Comparison of ENCODE assay signal across 8 mouse cellular contexts in the genomic region with DNA sequence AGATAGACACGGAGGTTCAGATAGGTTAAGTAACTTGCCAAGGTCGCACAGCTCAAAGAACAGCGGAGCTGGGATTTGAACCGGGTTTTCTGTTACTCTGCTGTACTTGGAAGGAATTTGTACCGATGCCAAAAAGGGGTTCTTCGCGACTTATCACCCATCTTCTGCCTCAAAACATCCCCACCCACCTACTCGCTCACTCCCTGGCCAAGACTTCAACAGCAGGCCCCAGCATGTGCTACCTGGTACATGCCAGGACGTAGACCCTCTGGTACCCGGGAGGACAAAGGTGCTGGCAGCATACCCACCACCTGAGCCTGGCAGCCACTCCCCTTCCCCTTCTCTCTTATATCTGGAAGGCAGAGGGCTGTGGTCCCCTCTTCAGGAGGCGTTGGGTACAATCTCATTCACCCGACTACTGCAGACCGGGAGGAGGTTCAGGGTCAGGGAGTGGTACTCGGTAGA. TPM values are rescaled to one million over a fixed set of nuclear protein-coding genes. Genes with fewer than 3 reads are reported as not detected.
DNase-seq lines count a peak whose midpoint lies in the region; ATAC-seq and TF ChIP-seq lines count a peak whose summit lies in the region.

No protein-coding gene starts in this region.

- ATAC-seq in embryonic facial prominence, embryonic 11.5 days (replicated peaks; ENCODE audit: insufficient number of reproducible peaks, low FRiP score, low TSS enrichment, low read depth) = peak; percentile 24; the same call in 1 of the 2 replicates
- ATAC-seq in hindbrain, embryonic 14.5 days (ENCODE audit: low FRiP score) = no peak
- peak; percentile 29 for ATAC-seq in midbrain, embryonic 15.5 days (replicated peaks)
- ATAC-seq in CD4-positive, CD25-positive, alpha-beta regulatory T cell, adult 4 months = no peak

- H3K4me2 ChIP-seq in embryonic facial prominence, embryonic 11.5 days (ENCODE audit: low read depth, low read length) = peak overlapping the region; percentile 72
- peak overlapping the region; percentile 75 for H3K4me2 ChIP-seq in hindbrain, embryonic 14.5 days (replicated peaks)
- peak overlapping the region; percentile 79 for H3K4me2 ChIP-seq in midbrain, embryonic 15.5 days

- H3K79me2 ChIP-seq in liver, adult 2 months (ENCODE audit: control insufficient read depth, insufficient read depth, low read length) = peaks cover 49% of the 10 kb centered on the region

- 25% methylated on average over 14 of the region's 14 CpGs for WGBS in liver, adult 2 months
- WGBS in embryonic facial prominence, embryonic 11.5 days = 23% methylated on average over 14 of the region's 14 CpGs
- 24% methylated on average over 14 of the region's 14 CpGs for WGBS in hindbrain, embryonic 14.5 days
- 28% methylated on average over 14 of the region's 14 CpGs for WGBS in midbrain, embryonic 15.5 days

- H3K4me1 ChIP-seq in liver, adult 2 months (ENCODE audit: control insufficient read depth, insufficient read depth, low read length) = peaks cover 17% of the 10 kb centered on the region
- H3K4me1 ChIP-seq in embryonic facial prominence, embryonic 11.5 days (ENCODE audit: control insufficient read depth, insufficient read depth, low read length) = peaks cover 4% of the 10 kb centered on the region; the same call in 1 of the 2 replicates
- H3K4me1 ChIP-seq in hindbrain, embryonic 14.5 days (replicated peaks; ENCODE audit: control insufficient read depth, insufficient read depth, low read length) = peaks cover 29% of the 10 kb centered on the region
- H3K4me1 ChIP-seq in midbrain, embryonic 15.5 days = peaks cover 41% of the 10 kb centered on the region

- no peak for TF ChIP-seq POLR2A in liver, adult 2 months (IDR thresholded peaks at IDR 0.05; ENCODE audit: extremely low read depth, insufficient read depth, low read length)

- no peak for TF ChIP-seq CTCF in liver, adult 2 months (IDR thresholded peaks at IDR 0.05; ENCODE audit: low read depth, low read length)

- H3K9me3 ChIP-seq in embryonic facial prominence, embryonic 11.5 days (replicated peaks; ENCODE audit: control insufficient read depth, low read length) = no peaks in the 10 kb centered on the region
- no peaks in the 10 kb centered on the region for H3K9me3 ChIP-seq in hindbrain, embryonic 14.5 days (ENCODE audit: control insufficient read depth, low read length)
- no peaks in the 10 kb centered on the region for H3K9me3 ChIP-seq in midbrain, embryonic 15.5 days

- 0 out of 2 replicates have a peak overlapping the region, but pooled peaks have one; percentile 9 for H3K27ac ChIP-seq in liver, adult 2 months (replicated peaks; ENCODE audit: insufficient read depth, low read depth, low read length)
- 0 out of 2 replicates have a peak overlapping the region, but pooled peaks have one; percentile 66 for H3K27ac ChIP-seq in embryonic facial prominence, embryonic 11.5 days (replicated peaks; ENCODE audit: low read depth, low read length)
- peak overlapping the region; percentile 93 for H3K27ac ChIP-seq in hindbrain, embryonic 14.5 days
- H3K27ac ChIP-seq in midbrain, embryonic 15.5 days = peak overlapping the region; percentile 94

- H3K9ac ChIP-seq in liver, adult 2 months (ENCODE audit: low read depth, low read length) = peak overlapping the region; percentile 96
- peak overlapping the region; percentile 80 for H3K9ac ChIP-seq in embryonic facial prominence, embryonic 11.5 days (replicated peaks; ENCODE audit: low read length)
- H3K9ac ChIP-seq in hindbrain, embryonic 14.5 days = peak overlapping the region; percentile 92
- peak overlapping the region; percentile 95 for H3K9ac ChIP-seq in midbrain, embryonic 15.5 days

- H3K36me3 ChIP-seq in liver, adult 2 months (ENCODE audit: control insufficient read depth, insufficient read depth, low read length) = no peaks in the 10 kb centered on the region
- no peaks in the 10 kb centered on the region for H3K36me3 ChIP-seq in embryonic facial prominence, embryonic 11.5 days (replicated peaks; ENCODE audit: control insufficient read depth, insufficient read depth, low read depth, low read length)
- no peaks in the 10 kb centered on the region for H3K36me3 ChIP-seq in hindbrain, embryonic 14.5 days (replicated peaks; ENCODE audit: control insufficient read depth, insufficient read depth)
- no peaks in the 10 kb centered on the region for H3K36me3 ChIP-seq in midbrain, embryonic 15.5 days (replicated peaks)

- peak overlapping the region; percentile 98 for H3K4me3 ChIP-seq in liver, adult 2 months (ENCODE audit: insufficient read depth, low read depth, low read length)
- H3K4me3 ChIP-seq in embryonic facial prominence, embryonic 11.5 days (ENCODE audit: low read depth, low read length) = peak overlapping the region; percentile 86
- H3K4me3 ChIP-seq in hindbrain, embryonic 14.5 days (replicated peaks; ENCODE audit: low read length) = peak overlapping the region; percentile 84
- peak overlapping the region; percentile 99 for H3K4me3 ChIP-seq in midbrain, embryonic 15.5 days

- no peak for DNase-seq in liver, adult 2 months (ENCODE audit: extremely low read depth, low read depth, low spot score)
- DNase-seq in liver = no peak
- no peak for DNase-seq in embryonic facial prominence, embryonic 11.5 days (ENCODE audit: low spot score)
- peak; percentile 28 for DNase-seq in hindbrain, embryonic 14.5 days (ENCODE audit: low spot score)
- no peak for DNase-seq in right cerebral cortex, postnatal 14 days
- DNase-seq in gastrocnemius, adult 8-10 months (ENCODE audit: low spot score in 2 of 2) = no peak

- no peaks in the 10 kb centered on the region for H3K27me3 ChIP-seq in liver, adult 2 months (ENCODE audit: control insufficient read depth, insufficient read depth, low read length)
- no peaks in the 10 kb centered on the region for H3K27me3 ChIP-seq in embryonic facial prominence, embryonic 11.5 days (ENCODE audit: control insufficient read depth, insufficient read depth, low read length)
- H3K27me3 ChIP-seq in hindbrain, embryonic 14.5 days (ENCODE audit: control insufficient read depth, insufficient read depth, low read length) = no peaks in the 10 kb centered on the region
- no peaks in the 10 kb centered on the region for H3K27me3 ChIP-seq in midbrain, embryonic 15.5 days (replicated peaks)

RNA-seq across cellular contexts. Expression of gene Mrpl14, which starts 1.4 kb away (rescaled TPM):
- 86.3 and 111 TPM in 2 replicates for total RNA-seq in liver, adult 2 months (2014; rRNA removed)
- 224 and 259 TPM in 2 replicates for polyA plus RNA-seq in liver, adult 2 months (2012; rRNA removed)
- 127 and 141 TPM in 2 replicates for polyA plus RNA-seq in embryonic facial prominence, embryonic 11.5 days (2014; fragmentation: Nextera tagmentation; extraction: Ambion mirVana)
- polyA plus RNA-seq in hindbrain, embryonic 14.5 days (2014; fragmentation: Nextera tagmentation; extraction: Ambion mirVana) = 116 and 132 TPM in 2 replicates
- polyA plus RNA-seq in midbrain, embryonic 15.5 days (2015; fragmentation: Nextera tagmentation; extraction: Ambion mirVana) = 118 and 124 TPM in 2 replicates
- 100 to 1,000 TPM; 105 to 141 (median 132) TPM for total RNA-seq in gastrocnemius, adult 8-10 months (2022)
- polyA plus RNA-seq in CD4-positive, CD25-positive, alpha-beta regulatory T cell, adult 4 months (2017; shearing (Covaris generic)) = 10 to 100 TPM; 91.5 to 92.9 TPM

RNA-seq across cellular contexts. Expression of gene Tmem63b, which starts 2.0 kb away (rescaled TPM):
- total RNA-seq in liver, adult 2 months (2014; rRNA removed) = 23.0 and 35.4 TPM in 2 replicates
- polyA plus RNA-seq in liver, adult 2 months (2012; rRNA removed) = 98.6 and 99.2 TPM in 2 replicates
- polyA plus RNA-seq in embryonic facial prominence, embryonic 11.5 days (2014; fragmentation: Nextera tagmentation; extraction: Ambion mirVana) = 23.5 and 24.8 TPM in 2 replicates
- 114 and 116 TPM in 2 replicates for polyA plus RNA-seq in hindbrain, embryonic 14.5 days (2014; fragmentation: Nextera tagmentation; extraction: Ambion mirVana)
- polyA plus RNA-seq in midbrain, embryonic 15.5 days (2015; fragmentation: Nextera tagmentation; extraction: Ambion mirVana) = 173 and 177 TPM in 2 replicates
- 10 to 100 TPM; 65.5 to 74.0 (median 68.3) TPM for total RNA-seq in gastrocnemius, adult 8-10 months (2022)
- 1 to 10 TPM; 3.8 to 4.8 TPM for polyA plus RNA-seq in CD4-positive, CD25-positive, alpha-beta regulatory T cell, adult 4 months (2017; shearing (Covaris generic))

RNA-seq across cellular contexts. Expression of gene Capn11, which starts 25.6 kb away (rescaled TPM):
- total RNA-seq in liver, adult 2 months (2014; rRNA removed) = 0.13 TPM in 1 of 2 replicates, not detected in the other
- 0.02 TPM in 1 of 2 replicates, not detected in the other for polyA plus RNA-seq in liver, adult 2 months (2012; rRNA removed)
- 0.28 and 0.52 TPM in 2 replicates for polyA plus RNA-seq in embryonic facial prominence, embryonic 11.5 days (2014; fragmentation: Nextera tagmentation; extraction: Ambion mirVana)
- polyA plus RNA-seq in hindbrain, embryonic 14.5 days (2014; fragmentation: Nextera tagmentation; extraction: Ambion mirVana) = 2.3 TPM in 1 of 2 replicates, not detected in the other
- polyA plus RNA-seq in midbrain, embryonic 15.5 days (2015; fragmentation: Nextera tagmentation; extraction: Ambion mirVana) = 0.65 and 1.2 TPM in 2 replicates
- under 1 TPM; 0.15 to 0.51 (median 0.33) TPM for total RNA-seq in gastrocnemius, adult 8-10 months (2022)
- polyA plus RNA-seq in CD4-positive, CD25-positive, alpha-beta regulatory T cell, adult 4 months (2017; shearing (Covaris generic)) = 1 to 10 TPM; 1.9 to 2.4 TPM

RNA-seq across cellular contexts. Expression of gene 1600014C23Rik, which starts 48.9 kb away (rescaled TPM):
- total RNA-seq in liver, adult 2 months (2014; rRNA removed) = not detected in 2 replicates
- not detected in 2 replicates for polyA plus RNA-seq in liver, adult 2 months (2012; rRNA removed)
- polyA plus RNA-seq in embryonic facial prominence, embryonic 11.5 days (2014; fragmentation: Nextera tagmentation; extraction: Ambion mirVana) = 0.61 TPM in 1 of 2 replicates, not detected in the other
- polyA plus RNA-seq in hindbrain, embryonic 14.5 days (2014; fragmentation: Nextera tagmentation; extraction: Ambion mirVana) = not detected in 2 replicates
- 0.61 TPM in 1 of 2 replicates, not detected in the other for polyA plus RNA-seq in midbrain, embryonic 15.5 days (2015; fragmentation: Nextera tagmentation; extraction: Ambion mirVana)
- total RNA-seq in gastrocnemius, adult 8-10 months (2022) = under 1 TPM in 1 of 4 experiments, not detected in 3; 0.92 TPM
- not detected for polyA plus RNA-seq in CD4-positive, CD25-positive, alpha-beta regulatory T cell, adult 4 months (2017; shearing (Covaris generic))

Comparison
In these comparisons a context has a peak if more than half of its experiments do, and no peak if none do; other contexts are left out.
1. H3K27ac ChIP-seq: peak in every context shown above with its lines; median percentile 94 in midbrain, embryonic 15.5 days; 93 in hindbrain, embryonic 14.5 days; 66 in embryonic facial prominence, embryonic 11.5 days; 9 in liver, adult 2 months.
2. ATAC-seq: peak in embryonic facial prominence, embryonic 11.5 days (single experiment) and midbrain, embryonic 15.5 days (single experiment); none in hindbrain, embryonic 14.5 days (single experiment) and CD4-positive, CD25-positive, alpha-beta regulatory T cell, adult 4 months (single experiment).
3. Peak in every context shown above with its lines, with median percentiles within 50 percentile points of each other: H3K4me3 ChIP-seq, H3K9ac ChIP-seq and H3K4me2 ChIP-seq.